Mouse (Mus musculus) lung, embryonic 14.5 days (tissue): ENCODE results near the gene Olfr934. TPM values are rescaled to one million over a fixed set of nuclear protein-coding genes. Genes with fewer than 3 reads are reported as not detected.
A peak's percentile ranks its signal among the peaks of the same experiment; 100 is the strongest.

Experiments
- ATAC-seq: fragments of 200-750 bp; cut with Nextera tagmentation; 2 replicates; pipeline ENCODE4 v1.8.0; 2017; ENCODE audit warnings: mild to moderate bottlenecking, moderate TSS enrichment, moderate library complexity; ENCODE audit not compliant: insufficient read depth
- DNase-seq: peaks from one replicate; pipeline ENCODE4 v3.0.0-alpha.2; 2015
- H3K27ac ChIP-seq: fragments of 300-500 bp; sonication (generic); 2 replicates; pipeline ENCODE4 v1.5.1; 2014; ENCODE audit warnings: low read depth, mild to moderate bottlenecking, moderate library complexity
- H3K27me3 ChIP-seq: fragments of 300-500 bp; sonication (generic); 2 replicates; pipeline ENCODE4 v1.6.1; 2014; ENCODE audit warnings: low read length, control low read depth; ENCODE audit not compliant: insufficient read depth
- H3K36me3 ChIP-seq: fragments of 300-500 bp; sonication (generic); 2 replicates; pipeline ENCODE4 v1.6.1; 2014; ENCODE audit warnings: control low read depth; ENCODE audit not compliant: insufficient read depth
- H3K4me1 ChIP-seq: fragments of 300-500 bp; sonication (generic); 2 replicates; pipeline ENCODE4 v1.6.1; 2014; ENCODE audit warnings: antibody characterized with exemption, control low read depth; ENCODE audit not compliant: insufficient read depth
- H3K4me2 ChIP-seq: fragments of 300-500 bp; sonication (generic); 2 replicates; pipeline ENCODE4 v1.6.1; 2014; ENCODE audit warnings: mild to moderate bottlenecking
- H3K4me3 ChIP-seq: fragments of 300-500 bp; sonication (generic); 2 replicates; pipeline ENCODE4 v1.5.1; 2014; ENCODE audit warnings: low read depth, low read length
- H3K9ac ChIP-seq: fragments of 300-500 bp; sonication (generic); 2 replicates; pipeline ENCODE4 v1.6.1; 2014
- H3K9me3 ChIP-seq: fragments of 300-500 bp; sonication (generic); 2 replicates; pipeline ENCODE4 v1.6.1; 2016; ENCODE audit warnings: low read depth, low read length, control low read depth
- CTCF ChIP-seq: IDR thresholded peaks from 2 replicates; pipeline ENCODE4 v1.5.1; 2016; ENCODE audit warnings: antibody characterized with exemption, low read depth
- WGBS: fragments of 180-500 bp; shearing (Covaris S2); extraction: QIAGEN DNeasy Blood & Tissue Kit; methylation state at CpG from one replicate; pipeline ENCODE4 v1.1.7; 2014; 5-methylcytosine and 5-hydroxymethylcytosine counted together
- polyA plus RNA-seq: library from polyadenylated mRNA; unstranded; fragments of >200 nt; fragmentation: Nextera tagmentation; extraction: Ambion mirVana; gene quantifications from 2 replicates; pipeline ENCODE4 v1.2.1, GENCODE M21; 2014

The Olfr934 gene
- polyA plus RNA-seq: not detected in 2 replicates

GRCm38 (mm10) chr9:38988215-38988614, at the start of gene Olfr934:
Olfr934 (minus strand) TSS chr9:38988315.
- no peak for DNase-seq
- H3K27me3 ChIP-seq: no peaks in the 10 kb centered on the region
- H3K9ac ChIP-seq: no peak within 1 kb of the TSS
- no peaks in the 10 kb centered on the region for H3K4me1 ChIP-seq
- no peak within 1 kb of the TSS for H3K4me3 ChIP-seq
- H3K9me3 ChIP-seq: 0 out of 2 replicates have a peak, but pooled peaks cover 3% of the 10 kb centered on the region
- WGBS: 83% methylated on average over 2 of the region's 2 CpGs
- H3K36me3 ChIP-seq: no peaks in the 10 kb centered on the region
- no peak for TF ChIP-seq CTCF
- H3K4me2 ChIP-seq: no peak within 1 kb of the TSS
- H3K27ac ChIP-seq: no peak within 1 kb of the TSS
- no peak for ATAC-seq

GRCm38 (mm10) chr9:39023277-39023676, 35.2 kb upstream of the Olfr934 start, which contains the start of gene Olfr146:
Olfr146 (minus strand) TSS chr9:39023377.
- no peak for TF ChIP-seq CTCF
- WGBS: 75% methylated on average over 1 of the region's 1 CpGs

GRCm38 (mm10) chr9:38999583-38999982, 11.5 kb upstream of the Olfr934 start, which contains the start of gene Olfr935:
Olfr935 (minus strand) TSS chr9:38999683.
- Histone ChIP-seq H3K9ac (no peak within 1 kb of the TSS), H3K4me3 (no peak within 1 kb of the TSS), H3K4me1 (no peaks in the 10 kb centered on the region), H3K27ac (no peak within 1 kb of the TSS), H3K9me3 (no peaks in the 10 kb centered on the region), H3K4me2 (no peak within 1 kb of the TSS), H3K27me3 (no peaks in the 10 kb centered on the region), H3K36me3 (no peaks in the 10 kb centered on the region)
- no peak for TF ChIP-seq CTCF
- WGBS: 82% methylated on average over 2 of the region's 2 CpGs
- ATAC-seq (no peak), DNase-seq (no peak)

More at GRCm38 (mm10) chr9:39023277-39023676, 35.2 kb upstream of the Olfr934 start, which contains the start of gene Olfr146:
- Histone ChIP-seq H3K27me3 (no peaks in the 10 kb centered on the region), H3K36me3 (no peaks in the 10 kb centered on the region), H3K9me3 (no peaks in the 10 kb centered on the region), H3K4me1 (no peaks in the 10 kb centered on the region), H3K9ac (no peak within 1 kb of the TSS), H3K4me3 (no peak within 1 kb of the TSS), H3K4me2 (no peak within 1 kb of the TSS), H3K27ac (no peak within 1 kb of the TSS)
- DNase-seq: no peak
- no peak for ATAC-seq

DNA sequence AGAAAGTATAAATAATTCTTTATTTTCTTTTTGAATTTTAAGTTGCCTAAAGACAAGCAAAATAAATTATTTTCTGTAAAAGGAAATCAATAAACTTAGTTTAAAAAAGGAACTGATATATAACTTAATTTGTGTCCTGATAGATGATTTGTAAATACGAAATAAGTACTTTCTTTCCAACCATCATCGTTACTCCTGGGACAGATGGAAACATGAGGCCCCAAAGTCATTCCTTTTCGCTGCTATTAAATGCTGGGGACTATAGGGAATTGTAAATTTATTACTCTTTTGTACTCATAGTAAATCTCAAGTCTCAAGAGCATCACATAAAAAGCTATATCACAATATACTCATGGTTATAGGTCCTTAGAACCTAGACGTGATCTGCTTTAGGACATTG, 16.1 kb downstream of the Olfr934 start, which contains the start of gene Olfr933:
Olfr933 (plus strand) TSS at position 301 of the 400 bp plus-strand sequence.
- no peaks in the 10 kb centered on the region for H3K4me1 ChIP-seq
- no peak within 1 kb of the TSS for H3K27ac ChIP-seq
- H3K36me3 ChIP-seq: no peaks in the 10 kb centered on the region
- ATAC-seq (no peak), DNase-seq (no peak)
- TF ChIP-seq CTCF: no peak
- H3K9ac ChIP-seq: no peak within 1 kb of the TSS
- no peaks in the 10 kb centered on the region for H3K27me3 ChIP-seq
- no peak within 1 kb of the TSS for H3K4me3 ChIP-seq
- 74% methylated on average over 4 of the region's 4 CpGs for WGBS
- no peaks in the 10 kb centered on the region for H3K9me3 ChIP-seq
- H3K4me2 ChIP-seq: no peak within 1 kb of the TSS

DNA sequence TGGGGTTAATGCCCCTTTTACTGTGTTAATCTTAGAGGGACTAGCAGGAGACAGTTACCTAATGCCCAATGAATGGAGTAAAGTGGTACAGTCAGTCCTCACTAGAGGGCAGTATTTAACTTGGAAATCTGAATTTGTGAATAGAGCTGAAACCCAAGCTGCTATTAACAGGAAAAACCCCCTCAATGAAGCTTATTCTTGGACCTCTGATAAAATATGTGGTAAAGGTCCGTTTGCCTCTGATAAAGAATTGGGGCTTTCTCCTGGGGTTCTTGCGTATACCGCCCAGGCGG, 34.0 kb downstream of the Olfr934 start:
- Histone ChIP-seq H3K4me2 (no peak overlapping the region), H3K4me3 (no peak overlapping the region), H3K9me3 (no peaks in the 10 kb centered on the region), H3K36me3 (no peaks in the 10 kb centered on the region), H3K27me3 (no peaks in the 10 kb centered on the region), H3K27ac (no peak overlapping the region), H3K4me1 (no peaks in the 10 kb centered on the region), H3K9ac (no peak overlapping the region)
- DNase-seq (peak; percentile 53), ATAC-seq (no peak)
- WGBS: 66% methylated on average over 4 of the region's 4 CpGs
- TF ChIP-seq CTCF: 0 out of 2 replicates have a peak, but pooled peaks have one; percentile 21

DNA sequence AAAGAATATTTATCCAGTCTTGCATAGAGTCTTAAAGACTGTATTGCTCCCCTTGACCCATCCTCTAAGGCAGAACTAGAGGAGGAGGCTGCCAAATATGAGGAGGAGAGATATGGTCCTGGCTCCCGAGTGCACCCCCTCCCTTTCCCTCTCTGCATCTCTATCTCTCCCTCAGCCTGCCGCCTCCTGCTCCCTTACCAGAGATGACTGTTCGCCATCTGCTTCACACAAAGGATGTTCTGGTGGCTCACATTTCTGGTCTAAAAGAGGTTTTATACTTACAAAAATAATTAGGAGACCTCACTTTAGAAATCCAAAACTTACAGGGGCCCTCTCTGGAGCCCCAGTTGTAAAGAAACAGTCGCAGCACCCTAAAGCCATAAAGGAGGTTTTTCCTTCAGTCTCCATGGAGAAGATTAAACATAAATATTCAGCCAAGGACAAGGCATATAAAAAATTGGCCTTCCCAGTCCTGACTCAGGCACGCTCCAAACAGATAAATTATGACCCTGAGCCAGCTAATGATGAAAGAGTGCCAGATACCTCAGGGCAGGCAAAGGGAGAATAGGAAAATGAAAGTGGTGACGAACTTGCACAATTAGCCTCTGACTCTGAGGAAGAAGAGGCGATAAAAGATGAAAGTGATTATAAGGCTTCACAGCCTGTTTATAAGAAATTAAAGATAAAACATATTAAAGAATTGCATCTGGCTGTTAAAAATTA, 34.6 kb downstream of the Olfr934 start:
- Histone ChIP-seq H3K4me1 (no peaks in the 10 kb centered on the region), H3K36me3 (no peaks in the 10 kb centered on the region), H3K4me2 (no peak overlapping the region), H3K9ac (no peak overlapping the region), H3K27me3 (no peaks in the 10 kb centered on the region), H3K27ac (no peak overlapping the region), H3K4me3 (no peak overlapping the region), H3K9me3 (no peaks in the 10 kb centered on the region)
- DNase-seq: no peak
- no peak for ATAC-seq
- TF ChIP-seq CTCF: no peak
- 50% methylated on average over 7 of the region's 7 CpGs for WGBS

Other genes with a start within 250 kb of the Olfr934 start
- 0.07 TPM in 1 of 2 replicates, not detected in the other for gene Olfr920, start 236.0 kb downstream of the Olfr934 start, polyA plus RNA-seq
- not detected in 2 replicates for gene Olfr921, start 215.2 kb downstream of the Olfr934 start, polyA plus RNA-seq
- not detected in 2 replicates for gene Olfr922, start 173.7 kb downstream of the Olfr934 start, polyA plus RNA-seq
- not detected in 2 replicates for gene Olfr923, start 161.8 kb downstream of the Olfr934 start, polyA plus RNA-seq
- gene Olfr924, start 143.9 kb downstream of the Olfr934 start, polyA plus RNA-seq: not detected in 2 replicates
- not detected in 2 replicates for gene Olfr26, start 133.3 kb downstream of the Olfr934 start, polyA plus RNA-seq
- gene Olfr926, start 111.2 kb downstream of the Olfr934 start, polyA plus RNA-seq: not detected in 2 replicates
- gene Olfr930, start 58.5 kb downstream of the Olfr934 start, polyA plus RNA-seq: not detected in 2 replicates
- gene Olfr933, start 16.0 kb downstream of the Olfr934 start, polyA plus RNA-seq: not detected in 2 replicates
- gene Olfr935, start 11.4 kb upstream of the Olfr934 start, polyA plus RNA-seq: not detected in 2 replicates
- gene Olfr146, start 35.1 kb upstream of the Olfr934 start, polyA plus RNA-seq: not detected in 2 replicates
- not detected in 2 replicates for gene Olfr937, start 76.6 kb upstream of the Olfr934 start, polyA plus RNA-seq
- not detected in 2 replicates for gene Olfr938, start 90.6 kb upstream of the Olfr934 start, polyA plus RNA-seq
- not detected in 2 replicates for gene Olfr27, start 139.8 kb upstream of the Olfr934 start, polyA plus RNA-seq
- gene Olfr943, start 178.0 kb upstream of the Olfr934 start, polyA plus RNA-seq: not detected in 2 replicates
- gene Olfr944, start 213.6 kb upstream of the Olfr934 start, polyA plus RNA-seq: not detected in 2 replicates